Mouse (Mus musculus) forebrain, embryonic 16.5 days (tissue): ENCODE measurements around the gene Mobp. TPM values are rescaled to one million over a fixed set of nuclear protein-coding genes. Genes with fewer than 3 reads are reported as not detected.

ENCODE experiments used
- ATAC-seq: fragments of 200-750 bp; cut with Nextera tagmentation; 2 replicates; pipeline ENCODE4 v1.8.0; 2017; ENCODE audit warnings: mild to moderate bottlenecking, moderate library complexity
- H3K27ac ChIP-seq: fragments of 300-500 bp; sonication (generic); 2 replicates; pipeline ENCODE4 v1.5.1; 2014; ENCODE audit warnings: low read length, control low read depth
- H3K27me3 ChIP-seq: fragments of 300-500 bp; sonication (generic); replicated peaks from 2 replicates; pipeline ENCODE4 v1.6.1; 2014; ENCODE audit warnings: low read length; ENCODE audit not compliant: control insufficient read depth, insufficient read depth
- H3K36me3 ChIP-seq: fragments of 300-500 bp; sonication (generic); 2 replicates; pipeline ENCODE4 v1.6.1; 2014; ENCODE audit not compliant: control insufficient read depth, insufficient read depth
- H3K4me1 ChIP-seq: fragments of 300-500 bp; sonication (generic); replicated peaks from 2 replicates; pipeline ENCODE4 v1.6.1; 2014; ENCODE audit warnings: low read length; ENCODE audit not compliant: control insufficient read depth, insufficient read depth
- H3K4me2 ChIP-seq: fragments of 300-500 bp; sonication (generic); 2 replicates; pipeline ENCODE4 v1.6.1; 2014; ENCODE audit warnings: mild to moderate bottlenecking, low read length, control low read depth
- H3K4me3 ChIP-seq: fragments of 300-500 bp; sonication (generic); replicated peaks from 2 replicates; pipeline ENCODE4 v1.5.1; 2014; ENCODE audit warnings: mild to moderate bottlenecking, low read length, control low read depth
- H3K9ac ChIP-seq: fragments of 300-500 bp; sonication (generic); replicated peaks from 2 replicates; pipeline ENCODE4 v1.6.1; 2014; ENCODE audit warnings: low read depth, low read length, control low read depth
- H3K9me3 ChIP-seq: fragments of 300-500 bp; sonication (generic); 2 replicates; pipeline ENCODE4 v1.6.1; 2016; ENCODE audit warnings: low read length; ENCODE audit not compliant: control insufficient read depth
- WGBS: fragments of 180-500 bp; shearing (Covaris S2); extraction: QIAGEN DNeasy Blood & Tissue Kit; methylation state at CpG from one replicate; pipeline ENCODE4 v1.1.7; 2014; 5-methylcytosine and 5-hydroxymethylcytosine counted together
- polyA plus RNA-seq: library from polyadenylated mRNA; unstranded; fragments of >200 nt; fragmentation: Nextera tagmentation; extraction: Ambion mirVana; gene quantifications from 2 replicates; pipeline ENCODE4 v1.2.1, GENCODE M21; 2015

The Mobp gene
- polyA plus RNA-seq, 1 experiment from 2014 or later = 0.13 TPM

DNA sequence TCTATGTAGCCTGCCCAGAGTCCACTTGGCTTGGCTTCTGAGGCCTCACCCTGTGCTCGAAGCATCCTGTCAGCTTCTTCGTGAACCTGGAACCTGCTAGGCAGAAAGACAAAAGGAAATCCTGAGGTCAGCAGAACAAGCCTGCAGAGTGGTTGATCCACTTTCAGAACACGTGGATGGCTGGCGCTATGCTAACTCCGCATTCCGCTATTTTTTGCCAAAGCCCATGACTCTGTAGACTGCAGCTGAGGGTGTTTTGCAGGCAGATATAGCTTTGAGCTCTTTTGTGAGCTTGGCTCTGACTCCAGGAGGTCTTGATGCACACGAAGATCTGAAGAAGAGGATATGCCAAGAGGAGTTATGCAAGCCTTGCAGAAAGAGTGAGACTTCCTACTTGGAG lies 43.2 kb downstream of the Mobp start:
- Histone ChIP-seq H3K27me3 (no peaks in the 10 kb centered on the region), H3K27ac (no peak overlapping the region), H3K9ac (no peak overlapping the region), H3K4me3 (no peak overlapping the region), H3K4me1 (no peaks in the 10 kb centered on the region), H3K4me2 (no peak overlapping the region), H3K9me3 (no peaks in the 10 kb centered on the region), H3K36me3 (no peaks in the 10 kb centered on the region)
- no peak for ATAC-seq
- 72% methylated on average over 7 of the region's 7 CpGs for WGBS

DNA sequence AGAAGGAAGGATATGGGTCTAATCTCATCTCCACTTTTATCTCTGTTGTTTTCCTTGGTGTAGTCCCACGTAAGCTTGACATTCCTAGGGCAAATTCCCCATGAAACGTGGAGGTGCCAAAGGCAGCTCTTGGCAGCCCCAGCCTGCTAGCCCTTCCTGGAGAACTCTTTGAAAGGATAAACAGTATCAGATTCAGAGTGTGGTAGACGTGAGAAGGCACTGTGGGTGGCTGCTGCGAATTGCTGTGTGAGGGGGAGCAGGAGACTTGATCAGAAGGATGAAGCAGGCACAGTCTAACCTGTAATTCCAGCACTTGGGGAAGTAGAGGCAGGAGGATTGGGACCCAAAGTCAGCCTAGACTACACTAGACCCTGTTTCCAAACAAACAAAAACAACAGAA lies 51.4 kb downstream of the Mobp start:
- no peaks in the 10 kb centered on the region for H3K9me3 ChIP-seq
- 61% methylated on average over 4 of the region's 4 CpGs for WGBS
- no peaks in the 10 kb centered on the region for H3K4me1 ChIP-seq
- H3K27me3 ChIP-seq = no peaks in the 10 kb centered on the region
- H3K27ac ChIP-seq = no peak overlapping the region
- no peak for ATAC-seq
- no peak overlapping the region for H3K9ac ChIP-seq
- no peak overlapping the region for H3K4me2 ChIP-seq
- H3K36me3 ChIP-seq = no peaks in the 10 kb centered on the region
- no peak overlapping the region for H3K4me3 ChIP-seq

DNA sequence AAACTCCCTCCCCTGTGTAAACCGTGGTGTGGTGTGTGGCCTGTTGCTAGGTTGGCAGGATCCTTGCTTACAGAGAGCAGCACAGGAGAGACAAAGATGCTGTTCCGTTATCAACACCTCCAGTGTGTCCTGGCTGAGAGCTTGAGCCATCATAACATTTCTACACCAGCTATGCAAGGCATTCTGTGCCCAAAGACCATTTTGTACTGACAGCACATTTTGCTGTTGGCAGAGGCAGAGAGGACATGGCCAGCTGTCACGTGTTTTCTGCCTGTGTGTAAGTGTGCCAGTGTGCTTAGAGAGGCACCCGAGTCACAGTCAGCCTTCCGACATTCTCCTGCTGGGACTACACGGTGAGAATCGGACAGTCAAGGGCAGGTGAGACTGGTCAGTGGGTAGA lies 52.2 kb downstream of the Mobp start:
- H3K27me3 ChIP-seq = no peaks in the 10 kb centered on the region
- 71% methylated on average over 7 of the region's 7 CpGs for WGBS
- H3K4me3 ChIP-seq = no peak overlapping the region
- no peaks in the 10 kb centered on the region for H3K9me3 ChIP-seq
- no peak for ATAC-seq
- no peak overlapping the region for H3K27ac ChIP-seq
- no peaks in the 10 kb centered on the region for H3K36me3 ChIP-seq
- H3K9ac ChIP-seq = no peak overlapping the region
- no peak overlapping the region for H3K4me2 ChIP-seq
- no peaks in the 10 kb centered on the region for H3K4me1 ChIP-seq

DNA sequence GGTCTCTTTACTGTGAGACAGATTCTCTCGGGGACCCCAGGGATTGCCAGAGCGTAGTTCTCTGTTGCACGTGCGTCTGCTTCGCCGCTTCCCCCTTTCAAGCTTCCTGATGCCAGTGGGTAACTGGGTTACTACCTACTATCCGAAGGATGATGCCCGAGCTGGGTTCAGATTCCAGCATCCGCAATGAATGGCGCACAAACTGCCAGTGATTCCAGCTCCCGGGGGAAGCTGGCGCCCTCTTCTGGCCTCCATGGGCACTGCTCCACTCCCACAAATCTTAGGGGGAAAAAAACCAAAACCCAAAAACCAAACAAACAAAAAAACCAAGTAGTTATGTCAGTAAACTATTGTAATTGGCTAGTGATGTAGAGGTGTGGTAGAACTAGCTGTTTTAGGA lies 53.2 kb downstream of the Mobp start:
- H3K4me2 ChIP-seq = no peak overlapping the region
- H3K9me3 ChIP-seq = no peaks in the 10 kb centered on the region
- no peak overlapping the region for H3K4me3 ChIP-seq
- H3K9ac ChIP-seq = no peak overlapping the region
- no peak overlapping the region for H3K27ac ChIP-seq
- WGBS = 33% methylated on average over 12 of the region's 12 CpGs
- H3K27me3 ChIP-seq = no peaks in the 10 kb centered on the region
- ATAC-seq = no peak
- no peaks in the 10 kb centered on the region for H3K36me3 ChIP-seq
- H3K4me1 ChIP-seq = no peaks in the 10 kb centered on the region

DNA sequence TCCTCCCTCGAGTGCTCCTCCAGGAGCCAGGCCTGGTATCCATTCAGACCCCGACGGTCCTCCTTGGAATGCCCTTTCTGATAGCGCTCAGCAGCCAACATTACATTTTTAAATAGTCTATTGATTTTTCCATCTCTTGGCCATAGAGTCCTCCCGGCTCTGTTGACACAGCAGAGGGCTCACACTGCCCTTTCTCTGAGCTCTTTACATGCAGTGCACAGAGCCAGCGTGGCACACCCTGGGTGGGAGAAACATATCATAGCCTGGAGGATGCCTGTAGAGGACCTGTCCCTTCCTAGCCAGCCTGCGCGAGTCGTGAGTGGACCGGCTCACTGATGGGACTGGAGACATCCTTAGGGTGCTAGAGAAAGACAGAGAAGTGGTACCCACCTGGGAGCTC lies 54.4 kb downstream of the Mobp start:
- no peaks in the 10 kb centered on the region for H3K27me3 ChIP-seq
- H3K36me3 ChIP-seq = no peaks in the 10 kb centered on the region
- H3K9ac ChIP-seq = no peak overlapping the region
- 87% methylated on average over 10 of the region's 10 CpGs for WGBS
- H3K27ac ChIP-seq = no peak overlapping the region
- H3K4me2 ChIP-seq = no peak overlapping the region
- no peaks in the 10 kb centered on the region for H3K9me3 ChIP-seq
- no peak overlapping the region for H3K4me3 ChIP-seq
- ATAC-seq = no peak
- no peaks in the 10 kb centered on the region for H3K4me1 ChIP-seq

DNA sequence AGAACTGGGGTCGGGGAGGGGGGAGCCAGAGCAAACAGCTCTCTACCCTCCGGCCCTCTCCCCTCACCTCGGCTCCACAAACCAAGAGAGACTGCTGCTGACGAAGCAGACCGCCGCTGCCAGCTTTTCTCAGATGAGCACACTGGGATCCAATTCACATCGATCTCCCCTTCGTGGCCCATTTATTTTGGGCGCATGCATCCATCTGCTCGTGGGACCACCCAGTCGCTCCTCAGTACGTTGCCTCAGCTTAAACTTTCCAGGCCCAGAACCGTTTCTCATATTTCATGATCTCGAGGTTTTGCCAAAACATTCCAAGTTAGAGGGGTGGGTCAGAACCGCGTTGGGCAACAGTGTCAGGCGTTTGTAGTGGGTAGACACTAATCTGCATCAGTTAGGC lies 57.4 kb downstream of the Mobp start:
- Histone ChIP-seq H3K4me2 (no peak overlapping the region), H3K9ac (no peak overlapping the region), H3K4me1 (no peaks in the 10 kb centered on the region), H3K27me3 (no peaks in the 10 kb centered on the region), H3K27ac (no peak overlapping the region), H3K9me3 (no peaks in the 10 kb centered on the region; the same call in 1 of the 2 replicates), H3K4me3 (no peak overlapping the region), H3K36me3 (no peaks in the 10 kb centered on the region)
- WGBS = 71% methylated on average over 17 of the region's 17 CpGs
- no peak for ATAC-seq

DNA sequence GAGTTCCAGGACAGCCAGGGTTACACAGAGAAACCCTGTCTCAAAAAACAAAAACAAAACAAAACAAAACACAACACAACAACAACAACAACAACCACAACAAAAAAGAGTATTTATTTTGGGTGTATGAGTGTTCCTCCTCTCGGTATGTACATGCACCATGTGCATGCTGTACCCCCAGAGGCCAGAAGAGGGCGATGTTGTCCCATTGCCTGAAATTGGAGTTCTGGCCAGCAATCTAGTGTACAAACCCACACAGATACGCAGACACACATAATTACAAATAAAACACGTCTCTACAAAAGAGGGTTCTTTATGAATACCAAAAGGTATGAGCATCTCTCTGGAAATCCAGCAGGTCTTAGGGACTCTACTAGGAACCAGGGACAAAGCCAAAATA lies 60.6 kb downstream of the Mobp start:
- no peak for ATAC-seq
- no peak overlapping the region for H3K4me2 ChIP-seq
- H3K27me3 ChIP-seq = no peaks in the 10 kb centered on the region
- no peaks in the 10 kb centered on the region; the same call in 1 of the 2 replicates for H3K9me3 ChIP-seq
- no peak overlapping the region for H3K4me3 ChIP-seq
- no peaks in the 10 kb centered on the region for H3K4me1 ChIP-seq
- WGBS = 75% methylated on average over 4 of the region's 4 CpGs
- no peak overlapping the region for H3K27ac ChIP-seq
- no peaks in the 10 kb centered on the region for H3K36me3 ChIP-seq
- no peak overlapping the region for H3K9ac ChIP-seq

DNA sequence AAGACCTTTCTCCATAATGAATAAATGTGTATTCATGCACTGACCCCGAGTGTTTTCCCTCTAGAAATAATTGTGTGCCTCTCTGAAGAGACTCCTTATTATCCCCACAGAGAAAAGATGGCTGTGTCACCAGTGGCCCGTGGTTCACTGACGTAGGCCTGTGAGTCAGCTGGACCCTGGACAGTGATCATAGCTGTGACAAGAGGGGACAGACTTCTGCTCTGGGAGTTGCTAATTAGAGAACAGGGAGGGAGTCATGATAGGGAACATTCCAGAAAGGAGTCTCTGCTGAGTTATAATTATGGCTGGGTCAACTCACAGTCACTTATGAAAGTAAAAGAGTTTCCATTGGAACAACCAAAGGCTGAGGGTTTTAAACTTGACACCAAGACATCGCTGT lies 61.4 kb downstream of the Mobp start:
- no peak for ATAC-seq
- Histone ChIP-seq H3K27ac (no peak overlapping the region), H3K4me3 (no peak overlapping the region), H3K4me2 (no peak overlapping the region), H3K36me3 (no peaks in the 10 kb centered on the region), H3K4me1 (no peaks in the 10 kb centered on the region), H3K9ac (no peak overlapping the region), H3K9me3 (no peaks in the 10 kb centered on the region; the same call in 1 of the 2 replicates), H3K27me3 (no peaks in the 10 kb centered on the region)
- WGBS = 63% methylated on average over 4 of the region's 4 CpGs

DNA sequence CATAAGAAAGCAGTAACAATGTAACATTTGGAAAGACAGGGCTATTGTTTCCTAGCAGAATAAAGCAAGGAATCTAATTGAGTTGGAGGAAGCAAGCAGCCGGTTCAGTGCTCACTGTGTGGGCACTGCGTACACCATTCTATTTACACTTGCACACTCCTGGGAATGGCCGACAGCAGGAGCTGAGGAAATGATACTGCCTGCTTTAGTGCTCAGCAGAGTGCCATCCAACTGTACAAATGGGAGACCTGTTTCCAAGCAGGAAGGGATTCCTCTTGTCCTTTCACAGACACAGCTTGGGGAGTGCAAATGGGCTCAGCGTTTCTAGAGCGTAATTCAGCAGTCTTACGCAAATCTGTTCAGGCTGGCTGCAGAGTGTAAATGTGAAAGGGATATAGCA lies 63.4 kb downstream of the Mobp start:
- ATAC-seq = no peak
- Histone ChIP-seq H3K36me3 (no peaks in the 10 kb centered on the region), H3K9me3 (no peaks in the 10 kb centered on the region; the same call in 1 of the 2 replicates), H3K4me1 (no peaks in the 10 kb centered on the region), H3K9ac (no peak overlapping the region), H3K27me3 (no peaks in the 10 kb centered on the region), H3K27ac (no peak overlapping the region), H3K4me3 (no peak overlapping the region), H3K4me2 (no peak overlapping the region)
- 70% methylated on average over 6 of the region's 6 CpGs for WGBS

DNA sequence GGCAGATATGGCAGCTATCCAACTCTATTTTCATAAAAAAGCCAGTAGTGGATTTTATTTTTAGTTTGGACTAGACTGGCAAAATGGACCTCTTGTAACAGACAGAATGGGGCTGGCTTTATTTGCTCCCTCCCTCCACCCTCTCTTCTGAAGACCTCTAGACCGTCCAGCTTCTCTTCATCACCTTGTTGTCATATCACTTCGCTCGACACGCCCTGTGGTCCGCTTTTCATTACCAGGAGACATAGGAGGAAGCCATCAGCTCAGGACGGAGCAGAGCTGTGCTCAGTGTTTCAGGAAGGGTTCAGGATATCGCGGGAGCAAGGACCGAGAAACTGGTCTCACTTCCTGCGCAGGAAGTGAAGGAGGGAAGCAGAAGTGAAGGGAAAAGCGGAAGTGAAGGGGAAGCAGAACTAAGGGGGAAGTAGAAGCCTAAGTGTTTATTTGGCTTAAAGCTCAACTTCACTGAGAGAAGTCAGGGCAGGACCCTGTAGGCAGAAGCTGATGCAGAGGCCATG lies 65.5 kb downstream of the Mobp start:
- no peak overlapping the region for H3K9ac ChIP-seq
- H3K4me3 ChIP-seq = no peak overlapping the region
- no peaks in the 10 kb centered on the region for H3K27me3 ChIP-seq
- no peak for ATAC-seq
- no peaks in the 10 kb centered on the region for H3K36me3 ChIP-seq
- no peaks in the 10 kb centered on the region; the same call in 1 of the 2 replicates for H3K9me3 ChIP-seq
- no peak overlapping the region for H3K4me2 ChIP-seq
- 88% methylated on average over 11 of the region's 11 CpGs for WGBS
- no peak overlapping the region for H3K27ac ChIP-seq
- H3K4me1 ChIP-seq = no peaks in the 10 kb centered on the region
